Mouse (Mus musculus) yolk sac, embryonic 10.5 days (tissue): ENCODE measurements around the gene Zfp341.

ENCODE experiments used
- DNase-seq: peaks from one replicate; pipeline ENCODE4 v3.0.0-alpha.2; 2017; ENCODE audit warnings: low spot score

Gene Zfp341

GRCm38 (mm10) chr2:154613118-154614115 lies at the start of gene Zfp341, which contains the start of gene 4930519P11Rik:
Zfp341 (plus strand) TSS chr2:154613297.
4930519P11Rik (minus strand) TSS chr2:154613437.
- peak; percentile 92 for DNase-seq

GRCm38 (mm10) chr2:154563612-154564170 lies 49.4 kb upstream of the Zfp341 start:
- no peak for DNase-seq

GRCm38 (mm10) chr2:154565562-154565961 lies 47.5 kb upstream of the Zfp341 start:
- no peak for DNase-seq

GRCm38 (mm10) chr2:154566641-154567040 lies 46.5 kb upstream of the Zfp341 start:
- DNase-seq = peak; percentile 36

- DNase-seq = no peak
Measured at GRCm38 (mm10) chr2:154567766-154568165, 45.3 kb upstream of the Zfp341 start.

- no peak for DNase-seq
Measured at GRCm38 (mm10) chr2:154568329-154569070, 44.6 kb upstream of the Zfp341 start.

GRCm38 (mm10) chr2:154569071-154569748 lies 43.9 kb upstream of the Zfp341 start:
- peak; percentile 83 for DNase-seq

- DNase-seq = peak; percentile 99
Measured at GRCm38 (mm10) chr2:154569836-154570286, 43.2 kb upstream of the Zfp341 start, which contains the start of gene E2f1. E2f1 (minus strand) TSS chr2:154569892.

GRCm38 (mm10) chr2:154570666-154571065 lies 42.4 kb upstream of the Zfp341 start:
- no peak for DNase-seq

GRCm38 (mm10) chr2:154571266-154571665 lies 41.8 kb upstream of the Zfp341 start:
- DNase-seq = no peak

GRCm38 (mm10) chr2:154571976-154572375 lies 41.1 kb upstream of the Zfp341 start:
- DNase-seq = no peak

- DNase-seq = no peak
Measured at GRCm38 (mm10) chr2:154572996-154573395, 40.1 kb upstream of the Zfp341 start.

GRCm38 (mm10) chr2:154574271-154574670 lies 38.8 kb upstream of the Zfp341 start:
- no peak for DNase-seq

GRCm38 (mm10) chr2:154576876-154577743 lies 36.0 kb upstream of the Zfp341 start:
- no peak for DNase-seq

- no peak for DNase-seq
Measured at GRCm38 (mm10) chr2:154577744-154578067, 35.4 kb upstream of the Zfp341 start.

GRCm38 (mm10) chr2:154580586-154580985 lies 32.5 kb upstream of the Zfp341 start:
- no peak for DNase-seq

GRCm38 (mm10) chr2:154581421-154581820 lies 31.7 kb upstream of the Zfp341 start:
- no peak for DNase-seq

- DNase-seq = no peak
Measured at GRCm38 (mm10) chr2:154583906-154584872, 28.9 kb upstream of the Zfp341 start.

- no peak for DNase-seq
Measured at GRCm38 (mm10) chr2:154584931-154585601, 28.0 kb upstream of the Zfp341 start.
